Mouse (Mus musculus) neural tube, embryonic 10.5 days (tissue): ENCODE data around the gene Kctd2.
"Not testable (repeated sequence)": the region's sequence is repeated elsewhere in the genome, so short reads cannot be mapped to it uniquely, and the experiment has no call there.

ENCODE experiments used
- DNase-seq: peaks from one replicate; pipeline ENCODE4 v3.0.0-alpha.2; 2017; ENCODE audit warnings: low spot score; ENCODE audit errors: extremely low spot score

Gene Kctd2

GRCm38 (mm10) chr11:115419531-115420237, at the start of gene Kctd2, which contains the start of gene Atp5h:
TSS of gene Kctd2 (plus strand) at chr11:115420128.
TSS of gene Atp5h (minus strand) at chr11:115419962.
- DNase-seq = peak; percentile 91

GRCm38 (mm10) chr11:115370368-115370767, 49.6 kb upstream of the Kctd2 start:
- DNase-seq = no peak

- DNase-seq = no peak
Measured at GRCm38 (mm10) chr11:115371354-115371753, 48.6 kb upstream of the Kctd2 start.

GRCm38 (mm10) chr11:115372015-115372414, 47.9 kb upstream of the Kctd2 start:
- DNase-seq = no peak

GRCm38 (mm10) chr11:115372737-115373136, 47.2 kb upstream of the Kctd2 start:
- DNase-seq = no peak

GRCm38 (mm10) chr11:115373805-115374694, 45.9 kb upstream of the Kctd2 start:
- DNase-seq = peak; percentile 39

- no peak for DNase-seq
Measured at GRCm38 (mm10) chr11:115374695-115375425, 45.1 kb upstream of the Kctd2 start.

GRCm38 (mm10) chr11:115376722-115377121, 43.2 kb upstream of the Kctd2 start:
- DNase-seq = no peak

GRCm38 (mm10) chr11:115377254-115377653, 42.7 kb upstream of the Kctd2 start:
- no peak for DNase-seq

- no peak for DNase-seq
Measured at GRCm38 (mm10) chr11:115377854-115378253, 42.1 kb upstream of the Kctd2 start.

GRCm38 (mm10) chr11:115381276-115381675, 38.7 kb upstream of the Kctd2 start:
- no peak for DNase-seq

GRCm38 (mm10) chr11:115381743-115382539, 38.0 kb upstream of the Kctd2 start, which contains the start of gene Cdr2l:
TSS of gene Cdr2l (plus strand) at chr11:115381916.
- DNase-seq = peak; percentile 89

- DNase-seq = no peak
Measured at GRCm38 (mm10) chr11:115382891-115383290, 37.0 kb upstream of the Kctd2 start.

- DNase-seq = no peak
Measured at GRCm38 (mm10) chr11:115383701-115384474, 36.0 kb upstream of the Kctd2 start.

- no peak for DNase-seq
Measured at GRCm38 (mm10) chr11:115384587-115384986, 35.3 kb upstream of the Kctd2 start.

- not testable (repeated sequence) for DNase-seq
Measured at GRCm38 (mm10) chr11:115386859-115387258, 33.1 kb upstream of the Kctd2 start.

GRCm38 (mm10) chr11:115391358-115391757, 28.6 kb upstream of the Kctd2 start:
- no peak for DNase-seq

- DNase-seq = no peak
Measured at GRCm38 (mm10) chr11:115393721-115394325, 26.1 kb upstream of the Kctd2 start.

GRCm38 (mm10) chr11:115398085-115398484, 21.8 kb upstream of the Kctd2 start:
- no peak for DNase-seq

- no peak for DNase-seq
Measured at GRCm38 (mm10) chr11:115400126-115400525, 19.8 kb upstream of the Kctd2 start.
